Mouse (Mus musculus) cortical plate, adult 2 months (tissue): Measurements from ENCODE around the gene Zfp367. TPM values are rescaled to one million over a fixed set of nuclear protein-coding genes. Genes with fewer than 3 reads are reported as not detected.

Experiments
- H3K27ac ChIP-seq: fragments of 200-500 bp; 2 replicates; pipeline ENCODE4 v1.5.1; 2012; ENCODE audit warnings: low read length, control low read depth, inconsistent platforms; ENCODE audit not compliant: insufficient read depth
- H3K4me1 ChIP-seq: fragments of 200-500 bp; 2 replicates; pipeline ENCODE4 v1.6.1; 2011; ENCODE audit warnings: low read length; ENCODE audit not compliant: control insufficient read depth, insufficient read depth
- H3K4me3 ChIP-seq: fragments of 200-500 bp; 2 replicates; pipeline ENCODE4 v1.5.1; 2011; ENCODE audit warnings: mild to moderate bottlenecking, low read length, control low read depth; ENCODE audit not compliant: insufficient read depth
- CTCF ChIP-seq: fragments of 200-500 bp; IDR thresholded peaks from 2 replicates; pipeline ENCODE4 v1.5.1; 2011; ENCODE audit warnings: mild to moderate bottlenecking, control low read depth, low read length; ENCODE audit not compliant: insufficient read depth; ENCODE audit errors: extremely low read depth
- POLR2A ChIP-seq: fragments of 200-500 bp; IDR thresholded peaks from 2 replicates; pipeline ENCODE4 v1.6.1; 2011; ENCODE audit warnings: mild to moderate bottlenecking, low read length, control low read depth; ENCODE audit not compliant: insufficient read depth; ENCODE audit errors: extremely low read depth
- polyA plus RNA-seq: library from polyadenylated mRNA; depleted of rRNA; stranded (reverse); fragments of >200 nt; gene quantifications from 2 replicates; pipeline ENCODE4 v1.2.3, GENCODE M21; 2012

The Zfp367 gene
- polyA plus RNA-seq, 1 experiment, result 31.9 TPM

DNA sequence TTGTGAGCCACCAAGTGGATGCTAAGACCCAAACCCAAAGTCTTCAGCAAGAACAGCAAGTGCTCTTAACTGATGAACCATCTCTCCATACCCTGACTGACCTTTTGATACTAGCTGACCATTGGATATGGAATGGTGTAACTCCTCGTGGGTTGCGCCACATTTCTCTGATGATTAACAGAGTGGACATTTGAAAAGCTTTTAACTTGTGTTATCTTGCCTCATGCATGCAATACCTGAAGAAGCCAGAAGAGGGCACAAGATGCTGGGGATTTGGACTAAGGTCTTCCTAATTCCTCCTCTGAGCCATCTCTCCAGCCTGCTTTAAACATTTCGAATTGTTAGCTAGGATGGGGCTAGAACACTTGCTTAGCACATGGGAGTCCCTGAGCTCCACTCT, 27.9 kb upstream of the Zfp367 start:
- no peaks in the 10 kb centered on the region for H3K4me1 ChIP-seq
- no peak overlapping the region for H3K4me3 ChIP-seq
- TF ChIP-seq POLR2A (no peak), CTCF (peak; percentile 39; the same call in 1 of the 2 replicates)
- H3K27ac ChIP-seq, result no peak overlapping the region

DNA sequence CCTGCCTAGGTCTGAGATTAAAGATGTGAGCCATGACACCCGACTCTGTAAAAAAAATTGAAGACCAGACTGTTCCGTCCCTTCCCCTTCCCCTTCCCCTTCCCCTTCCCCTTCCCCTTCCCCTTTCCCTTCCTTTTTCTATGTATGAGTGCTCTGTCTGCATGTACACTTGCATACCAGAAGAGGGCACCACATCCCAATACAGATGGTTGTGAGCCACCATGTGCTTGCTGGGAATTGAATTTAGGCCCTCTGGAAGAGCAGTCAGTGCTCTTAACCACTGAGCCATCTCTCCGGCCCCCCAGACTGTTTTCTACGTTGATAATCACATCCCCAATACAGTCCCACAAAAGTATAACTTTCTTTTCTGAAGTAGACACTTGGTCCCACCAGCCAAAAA, 27.3 kb upstream of the Zfp367 start:
- no peak overlapping the region for H3K4me3 ChIP-seq
- H3K27ac ChIP-seq, result no peak overlapping the region
- TF ChIP-seq POLR2A, result no peak
- TF ChIP-seq CTCF, result no peak
- no peaks in the 10 kb centered on the region for H3K4me1 ChIP-seq

DNA sequence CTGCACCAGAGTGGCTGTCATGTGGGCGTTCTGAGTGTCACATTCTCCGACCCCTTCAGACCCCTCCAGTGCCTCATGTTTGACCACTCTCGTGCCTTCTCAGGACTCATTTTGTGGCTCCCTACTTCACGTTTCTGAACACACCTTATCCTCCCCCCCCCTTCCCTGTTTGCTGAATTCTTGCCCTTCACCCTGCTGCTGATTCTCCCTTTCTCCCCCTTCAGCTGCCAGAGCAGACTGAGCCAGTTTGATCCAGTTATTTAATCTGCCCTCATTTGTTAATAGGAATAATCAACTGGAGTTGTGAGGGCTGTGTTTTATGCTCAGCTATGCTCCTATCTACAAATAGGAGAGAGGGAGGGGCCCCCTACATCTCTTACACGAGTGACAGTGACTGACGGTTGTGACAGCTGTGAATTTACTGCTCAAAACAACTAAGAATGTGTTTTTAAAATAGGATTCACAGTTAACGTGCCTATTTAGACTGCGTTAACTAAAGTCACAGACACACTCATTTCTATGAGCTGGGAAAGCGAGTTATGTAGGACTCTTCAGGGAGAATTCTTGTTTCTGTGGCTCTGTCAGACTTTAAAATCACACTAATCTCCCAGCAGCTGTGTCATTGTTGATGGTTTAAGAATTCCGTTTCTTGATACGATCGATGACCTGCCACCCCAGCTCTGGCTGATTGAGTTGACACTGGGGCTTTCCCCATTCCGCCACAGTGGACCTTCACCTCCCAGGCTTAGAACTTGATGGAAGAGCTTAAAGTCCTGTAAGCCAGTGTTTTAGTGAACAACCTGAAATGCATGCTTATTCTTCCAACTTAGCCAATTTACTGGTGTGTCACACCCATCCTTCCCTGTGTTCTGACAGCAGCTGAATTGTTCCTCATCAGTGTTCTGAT, 26.0 kb upstream of the Zfp367 start:
- TF ChIP-seq CTCF (no peak), POLR2A (no peak)
- no peak overlapping the region for H3K27ac ChIP-seq
- no peak overlapping the region for H3K4me3 ChIP-seq
- no peaks in the 10 kb centered on the region for H3K4me1 ChIP-seq

DNA sequence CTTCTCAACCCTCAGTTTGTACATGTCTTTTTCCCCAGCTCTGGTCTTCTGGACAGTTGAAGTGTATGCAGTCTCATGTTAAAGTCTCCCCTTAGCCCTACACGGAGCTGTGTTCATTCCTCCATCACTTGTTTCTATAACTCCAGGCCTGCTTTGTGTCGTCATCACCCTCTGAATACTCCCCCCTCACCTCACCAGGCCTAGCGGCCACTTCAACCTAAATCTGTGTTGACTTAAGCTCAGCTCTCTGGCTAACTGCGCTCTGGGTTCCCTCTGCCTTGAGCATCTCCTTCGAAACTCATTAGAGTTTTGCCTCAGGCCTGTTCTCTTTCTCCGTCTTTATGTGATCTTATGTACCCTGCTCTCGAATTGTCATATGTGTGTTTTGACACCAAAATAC, 25.0 kb upstream of the Zfp367 start:
- H3K4me3 ChIP-seq, result no peak overlapping the region
- no peak overlapping the region for H3K27ac ChIP-seq
- no peak for TF ChIP-seq POLR2A
- TF ChIP-seq CTCF, result no peak
- no peaks in the 10 kb centered on the region for H3K4me1 ChIP-seq

DNA sequence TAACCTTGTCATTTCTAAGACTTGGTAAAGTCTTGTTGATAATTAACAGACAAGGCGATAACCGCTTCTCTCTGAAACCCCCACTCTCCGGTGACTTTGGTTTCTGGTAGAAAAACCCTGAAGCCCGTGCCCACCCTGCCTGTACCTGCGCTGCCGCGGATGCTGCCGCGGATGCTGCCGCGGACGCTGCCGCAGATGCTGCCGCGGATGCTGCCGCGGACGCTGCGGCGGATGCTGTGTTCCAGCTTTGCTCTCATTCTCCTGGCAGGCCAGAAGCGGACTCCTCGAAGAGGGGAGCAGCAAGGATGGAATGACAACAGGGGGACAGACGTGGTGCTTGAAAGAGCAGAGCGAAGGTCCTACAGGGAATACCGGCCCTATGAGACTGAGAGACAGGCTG, 16.7 kb upstream of the Zfp367 start:
- TF ChIP-seq POLR2A (no peak), CTCF (no peak)
- H3K4me1 ChIP-seq, result no peaks in the 10 kb centered on the region
- H3K4me3 ChIP-seq, result no peak overlapping the region
- H3K27ac ChIP-seq, result no peak overlapping the region

DNA sequence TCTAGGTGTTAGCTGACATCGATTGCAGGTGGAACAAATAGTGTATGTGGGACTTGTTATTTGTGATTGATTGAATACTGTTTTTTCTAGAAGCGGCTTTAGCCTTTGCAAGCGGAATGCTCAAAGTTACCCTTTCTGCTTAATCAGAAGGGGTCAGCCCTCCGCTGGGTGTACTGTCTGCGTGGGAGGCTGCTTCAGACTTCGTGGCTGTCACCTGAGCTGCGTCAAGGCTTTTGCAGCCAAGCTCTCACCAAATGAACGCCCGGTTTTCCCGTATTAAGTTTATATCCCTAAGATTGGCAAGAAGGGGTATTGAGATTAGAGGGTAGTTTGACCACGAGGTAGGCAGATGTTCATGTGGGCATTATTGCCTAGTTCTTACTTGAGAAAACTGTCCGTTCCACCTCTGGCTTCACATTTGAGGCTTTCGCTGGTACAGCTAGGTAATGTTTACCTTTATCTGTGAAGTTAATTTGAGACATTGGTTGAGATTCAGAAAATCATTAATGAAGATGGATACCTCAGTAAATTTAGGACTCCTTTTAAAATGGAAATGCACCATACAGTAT, 10.2 kb upstream of the Zfp367 start:
- no peak overlapping the region for H3K27ac ChIP-seq
- H3K4me1 ChIP-seq, result peaks cover 2% of the 10 kb centered on the region; the same call in 1 of the 2 replicates
- TF ChIP-seq CTCF (no peak), POLR2A (no peak)
- peak overlapping the region; percentile 90 for H3K4me3 ChIP-seq

DNA sequence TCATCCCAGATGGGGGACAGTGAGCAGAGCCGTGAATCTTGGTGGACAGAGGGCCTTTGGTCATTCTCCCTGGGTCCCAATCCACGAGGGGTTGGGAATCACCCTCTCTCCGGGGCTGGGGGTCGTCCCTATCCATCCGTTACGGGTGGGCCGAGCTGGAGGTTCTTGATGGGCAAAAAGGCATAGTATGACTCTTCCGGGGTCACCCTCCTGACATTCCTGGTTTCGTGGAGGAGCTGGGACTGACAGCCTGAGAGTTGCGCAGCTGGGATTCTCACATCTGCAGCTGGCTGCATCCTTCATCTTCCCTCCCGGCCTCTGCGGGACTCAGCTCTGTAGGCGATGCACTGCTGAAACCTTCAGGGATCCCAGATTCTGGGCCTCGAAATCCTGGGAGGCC, 9.6 kb upstream of the Zfp367 start:
- no peak overlapping the region; the same call in 1 of the 2 replicates for H3K27ac ChIP-seq
- H3K4me1 ChIP-seq, result peaks cover 2% of the 10 kb centered on the region; the same call in 1 of the 2 replicates
- H3K4me3 ChIP-seq, result peak overlapping the region; percentile 90
- TF ChIP-seq CTCF (no peak), POLR2A (no peak)

DNA sequence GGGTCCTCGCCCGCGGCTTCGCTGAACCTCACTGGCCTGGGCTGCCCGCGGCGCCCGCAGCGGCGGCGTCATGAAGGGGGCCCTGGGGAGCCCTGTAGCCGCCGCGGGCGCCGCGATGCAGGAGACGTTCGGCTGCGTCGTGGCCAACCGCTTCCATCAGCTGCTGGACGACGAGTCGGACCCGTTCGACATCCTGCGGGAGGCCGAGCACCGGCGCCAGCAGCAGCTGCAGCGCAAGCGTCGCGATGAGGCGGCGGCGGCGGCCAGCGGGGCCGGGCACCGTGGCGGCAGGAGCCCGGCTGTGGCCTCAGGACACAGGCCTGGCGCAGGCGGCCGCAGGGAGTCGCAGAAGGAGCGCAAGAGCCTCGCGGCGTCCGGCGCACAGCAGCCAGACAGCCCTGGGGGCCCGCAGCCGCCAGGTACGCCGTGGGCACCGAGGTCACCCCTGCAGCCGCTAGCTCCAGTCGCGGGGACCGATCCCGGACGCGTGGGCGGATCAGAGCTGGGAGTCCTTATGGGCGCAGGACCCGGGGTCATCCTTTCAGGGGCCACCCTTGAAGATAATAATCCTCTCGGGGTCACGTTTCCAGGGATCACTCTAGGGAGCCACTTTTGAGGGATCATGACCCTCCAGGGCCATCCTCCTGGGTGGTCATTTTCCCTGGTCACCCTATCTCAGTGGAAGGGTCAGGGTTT, 9.1 kb upstream of the Zfp367 start:
- Histone ChIP-seq H3K27ac (peak overlapping the region; percentile 58), H3K4me3 (peak overlapping the region; percentile 90), H3K4me1 (peaks cover 2% of the 10 kb centered on the region; the same call in 1 of the 2 replicates)
- TF ChIP-seq POLR2A (no peak), CTCF (no peak)

DNA sequence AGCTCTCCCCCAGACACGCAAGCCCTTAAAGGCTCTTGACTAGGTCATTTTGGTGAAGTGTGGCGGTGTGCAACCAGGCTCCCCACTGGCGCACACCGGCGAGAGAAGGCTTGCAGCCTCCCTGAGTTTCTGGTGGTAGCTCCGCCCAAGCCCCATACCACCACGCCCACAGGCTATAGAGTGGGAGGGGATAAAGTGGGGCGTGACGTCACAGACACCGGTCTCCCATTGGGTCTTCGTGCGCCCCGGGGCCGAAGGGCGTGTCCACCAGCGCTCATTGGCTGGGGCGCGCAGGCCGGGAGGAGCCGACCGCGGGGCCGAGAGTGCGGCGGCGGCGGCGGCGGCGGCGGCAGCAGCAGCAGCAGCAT, 8.5 kb upstream of the Zfp367 start, which contains the start of gene Habp4:
Gene Habp4 (plus strand): TSS at position 277 of the 368 bp plus-strand sequence.
- Histone ChIP-seq H3K27ac (peak within 1 kb of the TSS; percentile 58), H3K4me3 (peak within 1 kb of the TSS; percentile 90), H3K4me1 (peaks cover 2% of the 10 kb centered on the region; the same call in 1 of the 2 replicates)
- TF ChIP-seq CTCF (no peak), POLR2A (peak; percentile 28; the same call in 1 of the 2 replicates)
